Mouse (Mus musculus): Measurements from ENCODE around the gene Rictor. TPM values are rescaled to one million over a fixed set of nuclear protein-coding genes. Genes with fewer than 3 reads are reported as not detected.

Gene Rictor
- total and polyA plus RNA-seq, 2 experiments: 3.0 to 21.5 TPM

GRCm38 (mm10) chr15:6702164-6702563 lies 6.0 kb upstream of the Rictor start:
- no peaks in the 10 kb centered on the region for H3K79me2 ChIP-seq (ENCODE audit: control insufficient read depth, insufficient read depth, low read length)
- TF ChIP-seq CTCF (IDR thresholded peaks at IDR 0.05; ENCODE audit: low read depth, low read length): peak; percentile 82
- TF ChIP-seq POLR2A (IDR thresholded peaks at IDR 0.05; ENCODE audit: extremely low read depth, insufficient read depth, low read length): no peak
- no peaks in the 10 kb centered on the region for H3K36me3 ChIP-seq (ENCODE audit: control insufficient read depth, insufficient read depth, low read length)
- no peak overlapping the region for H3K4me3 ChIP-seq (ENCODE audit: insufficient read depth, low read depth, low read length)
- WGBS: 65% methylated on average over 2 of the region's 2 CpGs
- no peaks in the 10 kb centered on the region for H3K27me3 ChIP-seq (ENCODE audit: control insufficient read depth, insufficient read depth, low read length)
- no peak for DNase-seq (ENCODE audit: extremely low read depth, low read depth, low spot score)
- H3K9ac ChIP-seq (ENCODE audit: low read depth, low read length): no peak overlapping the region
- H3K4me1 ChIP-seq (ENCODE audit: control insufficient read depth, insufficient read depth, low read length): no peaks in the 10 kb centered on the region
- H3K27ac ChIP-seq (replicated peaks; ENCODE audit: insufficient read depth, low read depth, low read length): no peak overlapping the region

- Histone ChIP-seq H3K79me2 (ENCODE audit: control insufficient read depth, insufficient read depth, low read length) (peaks cover 10% of the 10 kb centered on the region; the same call in 1 of the 2 replicates), H3K4me3 (ENCODE audit: insufficient read depth, low read depth, low read length) (no peak overlapping the region), H3K36me3 (ENCODE audit: control insufficient read depth, insufficient read depth, low read length) (no peaks in the 10 kb centered on the region), H3K4me1 (ENCODE audit: control insufficient read depth, insufficient read depth, low read length) (peaks cover 3% of the 10 kb centered on the region; the same call in 1 of the 2 replicates), H3K27me3 (ENCODE audit: control insufficient read depth, insufficient read depth, low read length) (no peaks in the 10 kb centered on the region), H3K27ac (replicated peaks; ENCODE audit: insufficient read depth, low read depth, low read length) (no peak overlapping the region), H3K9ac (ENCODE audit: low read depth, low read length) (no peak overlapping the region)
- TF ChIP-seq CTCF (IDR thresholded peaks at IDR 0.05; ENCODE audit: low read depth, low read length) (no peak), POLR2A (IDR thresholded peaks at IDR 0.05; ENCODE audit: extremely low read depth, insufficient read depth, low read length) (no peak)
- DNase-seq (ENCODE audit: extremely low read depth, low read depth, low spot score): no peak
- 79% methylated on average over 7 of the region's 7 CpGs for WGBS
These were observed 2.8 kb upstream of the Rictor start for GRCm38 (mm10) chr15:6705351-6705901.

- TF ChIP-seq POLR2A (IDR thresholded peaks at IDR 0.05; ENCODE audit: extremely low read depth, insufficient read depth, low read length): no peak
- TF ChIP-seq CTCF (IDR thresholded peaks at IDR 0.05; ENCODE audit: low read depth, low read length): no peak
- peaks cover 16% of the 10 kb centered on the region; the same call in 1 of the 2 replicates for H3K79me2 ChIP-seq (ENCODE audit: control insufficient read depth, insufficient read depth, low read length)
- peak overlapping the region; percentile 87 for H3K4me3 ChIP-seq (ENCODE audit: insufficient read depth, low read depth, low read length)
- peaks cover 11% of the 10 kb centered on the region; the same call in 1 of the 2 replicates for H3K4me1 ChIP-seq (ENCODE audit: control insufficient read depth, insufficient read depth, low read length)
- peak overlapping the region; percentile 85 for H3K27ac ChIP-seq (replicated peaks; ENCODE audit: insufficient read depth, low read depth, low read length)
- H3K27me3 ChIP-seq (ENCODE audit: control insufficient read depth, insufficient read depth, low read length): no peaks in the 10 kb centered on the region
- DNase-seq (ENCODE audit: extremely low read depth, low read depth, low spot score): peak; percentile 70
- H3K9ac ChIP-seq (ENCODE audit: low read depth, low read length): peak overlapping the region; percentile 77
- under 1% methylated on average over 43 of the region's 43 CpGs for WGBS
- no peaks in the 10 kb centered on the region for H3K36me3 ChIP-seq (ENCODE audit: control insufficient read depth, insufficient read depth, low read length)
These were observed 636 bp upstream of the Rictor start for GRCm38 (mm10) chr15:6707551-6707935.

- WGBS: under 1% methylated on average over 87 of the region's 89 CpGs
These were observed 605 bp downstream of the Rictor start for GRCm38 (mm10) chr15:6708526-6709441.

GRCm38 (mm10) chr15:6709618-6710017 lies 1.4 kb downstream of the Rictor start:
- peak overlapping the region; percentile 87; the same call in 1 of the 2 replicates for H3K4me3 ChIP-seq (ENCODE audit: insufficient read depth, low read depth, low read length)
- TF ChIP-seq POLR2A (IDR thresholded peaks at IDR 0.05; ENCODE audit: extremely low read depth, insufficient read depth, low read length) (no peak), CTCF (IDR thresholded peaks at IDR 0.05; ENCODE audit: low read depth, low read length) (no peak)
- H3K36me3 ChIP-seq (ENCODE audit: control insufficient read depth, insufficient read depth, low read length): no peaks in the 10 kb centered on the region
- WGBS: 17% methylated on average over 8 of the region's 8 CpGs
- peaks cover 24% of the 10 kb centered on the region; the same call in 1 of the 2 replicates for H3K79me2 ChIP-seq (ENCODE audit: control insufficient read depth, insufficient read depth, low read length)
- peaks cover 21% of the 10 kb centered on the region for H3K4me1 ChIP-seq (ENCODE audit: control insufficient read depth, insufficient read depth, low read length)
- H3K27ac ChIP-seq (replicated peaks; ENCODE audit: insufficient read depth, low read depth, low read length): no peak overlapping the region
- DNase-seq (ENCODE audit: extremely low read depth, low read depth, low spot score): no peak
- H3K9ac ChIP-seq (ENCODE audit: low read depth, low read length): no peak overlapping the region
- no peaks in the 10 kb centered on the region for H3K27me3 ChIP-seq (ENCODE audit: control insufficient read depth, insufficient read depth, low read length)

More at GRCm38 (mm10) chr15:6708526-6709441, 605 bp downstream of the Rictor start:
- DNase-seq (ENCODE audit: extremely low read depth, low read depth, low spot score): peak; percentile 33
- Histone ChIP-seq H3K27me3 (ENCODE audit: control insufficient read depth, insufficient read depth, low read length) (no peaks in the 10 kb centered on the region), H3K9ac (ENCODE audit: low read depth, low read length) (peak overlapping the region; percentile 96), H3K27ac (replicated peaks; ENCODE audit: insufficient read depth, low read depth, low read length) (peak overlapping the region; percentile 45), H3K36me3 (ENCODE audit: control insufficient read depth, insufficient read depth, low read length) (no peaks in the 10 kb centered on the region), H3K4me3 (ENCODE audit: insufficient read depth, low read depth, low read length) (peak overlapping the region; percentile 87), H3K79me2 (ENCODE audit: control insufficient read depth, insufficient read depth, low read length) (peaks cover 23% of the 10 kb centered on the region; the same call in 1 of the 2 replicates), H3K4me1 (ENCODE audit: control insufficient read depth, insufficient read depth, low read length) (peaks cover 20% of the 10 kb centered on the region; the same call in 1 of the 2 replicates)
- TF ChIP-seq POLR2A (IDR thresholded peaks at IDR 0.05; ENCODE audit: extremely low read depth, insufficient read depth, low read length) (no peak), CTCF (IDR thresholded peaks at IDR 0.05; ENCODE audit: low read depth, low read length) (no peak)

Measured in liver, adult 2 months (tissue).